ENCODE assay signal across 17 mouse cellular contexts in the genomic region with DNA sequence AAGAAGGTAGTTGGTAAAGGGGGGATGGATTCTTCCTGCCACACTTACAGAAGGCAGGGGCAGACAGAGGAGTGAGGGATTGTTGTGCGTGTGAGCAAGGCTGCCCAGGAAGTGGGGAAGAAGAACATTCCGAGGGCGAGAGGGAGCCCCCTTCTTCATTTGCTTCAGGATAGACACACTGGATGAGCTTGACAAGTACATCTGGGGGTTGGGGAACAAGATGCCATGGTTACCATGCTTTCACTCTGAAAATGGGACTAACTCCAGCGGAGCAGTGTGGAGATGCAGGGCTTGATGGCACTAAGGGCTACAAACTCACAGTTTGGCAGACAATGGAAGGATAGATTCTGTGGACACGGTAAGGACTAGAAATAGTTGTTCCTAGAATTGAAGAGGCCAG. TPM values are rescaled to one million over a fixed set of nuclear protein-coding genes. Genes with fewer than 3 reads are reported as not detected.
DNase-seq lines count a peak whose midpoint lies in the region; ATAC-seq lines count a peak whose summit lies in the region.
"Had no signal": no experiment of that assay in that cellular context is flagged by ENCODE, and none has a peak within 500 bp of the region (broad histone marks: within the 10 kb centered on the region; RNA-seq: fewer than 3 reads in every experiment).

No protein-coding gene starts in this region.

- ATAC-seq in forebrain, embryonic 15.5 days (replicated peaks): no peak
- no peak for ATAC-seq in forebrain, embryonic 11.5 days (replicated peaks; ENCODE audit: low FRiP score)
- ATAC-seq in midbrain, embryonic 12.5 days (ENCODE audit: low FRiP score, low read depth): no peak
- no peak for ATAC-seq in hindbrain, embryonic 15.5 days (ENCODE audit: low FRiP score, low read depth)
- ATAC-seq in neural tube, embryonic 14.5 days (ENCODE audit: low read depth): no peak
- ATAC-seq: inflammation-experienced regulatory T-cells, adult 6 months had no signal

- H3K36me3 ChIP-seq in forebrain, embryonic 15.5 days: no peaks in the 10 kb centered on the region
- no peaks in the 10 kb centered on the region for H3K36me3 ChIP-seq in forebrain, embryonic 11.5 days (ENCODE audit: control insufficient read depth, insufficient read depth, low read length)
- H3K36me3 ChIP-seq in midbrain, embryonic 12.5 days: no peaks in the 10 kb centered on the region
- peaks cover 2% of the 10 kb centered on the region; the same call in 1 of the 2 replicates for H3K36me3 ChIP-seq in midbrain, embryonic 10.5 days
- H3K36me3 ChIP-seq in hindbrain, embryonic 15.5 days: no peaks in the 10 kb centered on the region
- H3K36me3 ChIP-seq in neural tube, embryonic 14.5 days (ENCODE audit: control insufficient read depth, insufficient read depth, low read length): no peaks in the 10 kb centered on the region

- no peak for DNase-seq in forebrain, embryonic 11.5 days (ENCODE audit: low spot score)
- no peak for DNase-seq in midbrain, embryonic 10.5 days (ENCODE audit: low spot score)
- DNase-seq in liver: no peak
- DNase-seq in thymus, postnatal 10 days (ENCODE audit: low spot score in 2 of 2): no peak
- DNase-seq: adrenal gland, adult 2 months; cerebellum, adult 18-20 months; gastrocnemius, postnatal 25 days; kidney, adult 9 months; kidney, postnatal 36 days; left cerebral cortex, postnatal 4 days; liver, embryonic 13.5 days; right cerebral cortex, postnatal 14 days had no signal

- H3K9ac ChIP-seq in forebrain, embryonic 15.5 days (replicated peaks): no peak overlapping the region; the same call in 1 of the 2 replicates
- H3K9ac ChIP-seq in forebrain, embryonic 11.5 days (ENCODE audit: low read length): no peak overlapping the region
- no peak overlapping the region for H3K9ac ChIP-seq in midbrain, embryonic 12.5 days (replicated peaks)
- 0 out of 2 replicates have a peak overlapping the region, but pooled peaks have one; percentile 29 for H3K9ac ChIP-seq in hindbrain, embryonic 15.5 days
- H3K9ac ChIP-seq in neural tube, embryonic 14.5 days (replicated peaks; ENCODE audit: low read depth, low read length): no peak overlapping the region
- H3K9ac ChIP-seq: liver, embryonic 13.5 days had no signal

- peak overlapping the region; percentile 30 for H3K4me2 ChIP-seq in forebrain, embryonic 15.5 days (replicated peaks)
- H3K4me2 ChIP-seq in forebrain, embryonic 11.5 days (ENCODE audit: low read depth, low read length, severe bottlenecking): no peak overlapping the region
- peak overlapping the region; percentile 35; the same call in 1 of the 2 replicates for H3K4me2 ChIP-seq in midbrain, embryonic 12.5 days (replicated peaks)
- H3K4me2 ChIP-seq in hindbrain, embryonic 15.5 days: peak overlapping the region; percentile 57
- peak overlapping the region; percentile 44 for H3K4me2 ChIP-seq in neural tube, embryonic 14.5 days (ENCODE audit: low read depth, low read length)
- H3K4me2 ChIP-seq: liver, embryonic 13.5 days had no signal

- H3K9me3 ChIP-seq in forebrain, embryonic 15.5 days: no peaks in the 10 kb centered on the region
- H3K9me3 ChIP-seq in forebrain, embryonic 11.5 days (ENCODE audit: control insufficient read depth, low read length): no peaks in the 10 kb centered on the region
- no peaks in the 10 kb centered on the region for H3K9me3 ChIP-seq in midbrain, embryonic 12.5 days
- H3K9me3 ChIP-seq in midbrain, embryonic 10.5 days (replicated peaks): no peaks in the 10 kb centered on the region
- no peaks in the 10 kb centered on the region for H3K9me3 ChIP-seq in hindbrain, embryonic 15.5 days
- no peaks in the 10 kb centered on the region for H3K9me3 ChIP-seq in neural tube, embryonic 14.5 days (ENCODE audit: control insufficient read depth, low read length)
- H3K9me3 ChIP-seq: liver, embryonic 13.5 days had no signal

- H3K27me3 ChIP-seq in forebrain, embryonic 15.5 days: no peaks in the 10 kb centered on the region
- H3K27me3 ChIP-seq in forebrain, embryonic 11.5 days (ENCODE audit: control insufficient read depth, insufficient read depth, low read length): no peaks in the 10 kb centered on the region
- H3K27me3 ChIP-seq in midbrain, embryonic 12.5 days: no peaks in the 10 kb centered on the region
- H3K27me3 ChIP-seq in midbrain, embryonic 10.5 days (ENCODE audit: low read depth, poor library complexity, severe bottlenecking): no peaks in the 10 kb centered on the region
- H3K27me3 ChIP-seq in hindbrain, embryonic 15.5 days: no peaks in the 10 kb centered on the region
- H3K27me3 ChIP-seq in neural tube, embryonic 14.5 days (ENCODE audit: control insufficient read depth, insufficient read depth, low read length): no peaks in the 10 kb centered on the region
- H3K27me3 ChIP-seq: liver, embryonic 13.5 days had no signal

- H3K27ac ChIP-seq in forebrain, embryonic 15.5 days (replicated peaks): no peak overlapping the region
- H3K27ac ChIP-seq in forebrain, embryonic 11.5 days (ENCODE audit: low read depth, low read length): no peak overlapping the region
- H3K27ac ChIP-seq in midbrain, embryonic 12.5 days (replicated peaks): no peak overlapping the region
- no peak overlapping the region for H3K27ac ChIP-seq in midbrain, embryonic 10.5 days (replicated peaks)
- peak overlapping the region; percentile 80; the same call in 1 of the 2 replicates for H3K27ac ChIP-seq in hindbrain, embryonic 15.5 days (replicated peaks)
- H3K27ac ChIP-seq in neural tube, embryonic 14.5 days (ENCODE audit: low read depth, low read length): no peak overlapping the region
- H3K27ac ChIP-seq: liver, embryonic 13.5 days had no signal

- H3K4me1 ChIP-seq in forebrain, embryonic 15.5 days: peaks cover 43% of the 10 kb centered on the region
- H3K4me1 ChIP-seq in forebrain, embryonic 11.5 days (replicated peaks; ENCODE audit: control insufficient read depth, insufficient read depth, low read length): no peaks in the 10 kb centered on the region
- peaks cover 19% of the 10 kb centered on the region for H3K4me1 ChIP-seq in midbrain, embryonic 12.5 days
- H3K4me1 ChIP-seq in midbrain, embryonic 10.5 days: peaks cover 40% of the 10 kb centered on the region
- peaks cover 69% of the 10 kb centered on the region for H3K4me1 ChIP-seq in hindbrain, embryonic 15.5 days (replicated peaks)
- H3K4me1 ChIP-seq in neural tube, embryonic 14.5 days (ENCODE audit: control insufficient read depth, insufficient read depth, low read length): peaks cover 21% of the 10 kb centered on the region

- 87% methylated on average over 5 of the region's 5 CpGs for WGBS in forebrain, embryonic 15.5 days
- WGBS in forebrain, embryonic 11.5 days: 78% methylated on average over 5 of the region's 5 CpGs
- 86% methylated on average over 5 of the region's 5 CpGs for WGBS in midbrain, embryonic 12.5 days
- WGBS in midbrain, embryonic 10.5 days: 81% methylated on average over 5 of the region's 5 CpGs
- 58% methylated on average over 5 of the region's 5 CpGs for WGBS in hindbrain, embryonic 15.5 days
- 78% methylated on average over 5 of the region's 5 CpGs for WGBS in neural tube, embryonic 14.5 days

- H3K4me3 ChIP-seq in forebrain, embryonic 15.5 days: peak overlapping the region; percentile 33; the same call in 1 of the 2 replicates
- no peak overlapping the region for H3K4me3 ChIP-seq in forebrain, embryonic 11.5 days (ENCODE audit: low read depth, low read length)
- no peak overlapping the region for H3K4me3 ChIP-seq in midbrain, embryonic 12.5 days
- H3K4me3 ChIP-seq in midbrain, embryonic 10.5 days: no peak overlapping the region
- peak overlapping the region; percentile 44 for H3K4me3 ChIP-seq in hindbrain, embryonic 15.5 days
- peak overlapping the region; percentile 3; the same call in 1 of the 2 replicates for H3K4me3 ChIP-seq in neural tube, embryonic 14.5 days (ENCODE audit: low read depth, low read length)
- H3K4me3 ChIP-seq: liver, embryonic 13.5 days had no signal

RNA-seq across cellular contexts. Expression of a gene that starts 5.3 kb away (rescaled TPM):
- polyA plus RNA-seq in forebrain, embryonic 15.5 days (2015; fragmentation: Nextera tagmentation; extraction: Ambion mirVana): 143 and 147 TPM in 2 replicates
- polyA plus RNA-seq in forebrain, embryonic 11.5 days (2014; fragmentation: Nextera tagmentation; extraction: Ambion mirVana): 99.6 and 104 TPM in 2 replicates
- polyA plus RNA-seq in midbrain, embryonic 12.5 days (2016; fragmentation: Nextera tagmentation; extraction: Ambion mirVana): 148 and 156 TPM in 2 replicates
- 105 and 128 TPM in 2 replicates for polyA plus RNA-seq in midbrain, embryonic 10.5 days (2016; fragmentation: Nextera tagmentation; extraction: Ambion mirVana)
- polyA plus RNA-seq in hindbrain, embryonic 15.5 days (2015; fragmentation: Nextera tagmentation; extraction: Ambion mirVana): 148 and 160 TPM in 2 replicates
- polyA plus RNA-seq in neural tube, embryonic 14.5 days (2014; fragmentation: Nextera tagmentation; extraction: Ambion mirVana): 122 and 147 TPM in 2 replicates

RNA-seq across cellular contexts. Expression of a gene that starts 14.9 kb away (rescaled TPM):
- polyA plus RNA-seq in forebrain, embryonic 15.5 days (2015; fragmentation: Nextera tagmentation; extraction: Ambion mirVana): 5.2 and 6.9 TPM in 2 replicates
- polyA plus RNA-seq in forebrain, embryonic 11.5 days (2014; fragmentation: Nextera tagmentation; extraction: Ambion mirVana): 1.2 and 1.9 TPM in 2 replicates
- polyA plus RNA-seq in midbrain, embryonic 12.5 days (2016; fragmentation: Nextera tagmentation; extraction: Ambion mirVana): 2.6 and 2.7 TPM in 2 replicates
- 1.9 and 2.0 TPM in 2 replicates for polyA plus RNA-seq in midbrain, embryonic 10.5 days (2016; fragmentation: Nextera tagmentation; extraction: Ambion mirVana)
- polyA plus RNA-seq in hindbrain, embryonic 15.5 days (2015; fragmentation: Nextera tagmentation; extraction: Ambion mirVana): 9.7 and 9.8 TPM in 2 replicates
- polyA plus RNA-seq in neural tube, embryonic 14.5 days (2014; fragmentation: Nextera tagmentation; extraction: Ambion mirVana): 4.2 and 7.8 TPM in 2 replicates
- polyA plus RNA-seq: inflammation-experienced regulatory T-cells, adult 6 months had no signal

RNA-seq across cellular contexts. Expression of a gene that starts 14.9 kb away (rescaled TPM):
- 18.3 and 18.6 TPM in 2 replicates for polyA plus RNA-seq in forebrain, embryonic 15.5 days (2015; fragmentation: Nextera tagmentation; extraction: Ambion mirVana)
- polyA plus RNA-seq in forebrain, embryonic 11.5 days (2014; fragmentation: Nextera tagmentation; extraction: Ambion mirVana): 12.6 and 15.6 TPM in 2 replicates
- polyA plus RNA-seq in midbrain, embryonic 12.5 days (2016; fragmentation: Nextera tagmentation; extraction: Ambion mirVana): 11.2 and 13.3 TPM in 2 replicates
- polyA plus RNA-seq in midbrain, embryonic 10.5 days (2016; fragmentation: Nextera tagmentation; extraction: Ambion mirVana): 13.0 and 14.6 TPM in 2 replicates
- polyA plus RNA-seq in hindbrain, embryonic 15.5 days (2015; fragmentation: Nextera tagmentation; extraction: Ambion mirVana): 17.8 and 19.3 TPM in 2 replicates
- 18.2 and 25.7 TPM in 2 replicates for polyA plus RNA-seq in neural tube, embryonic 14.5 days (2014; fragmentation: Nextera tagmentation; extraction: Ambion mirVana)

RNA-seq across cellular contexts. Expression of a gene that starts 35.8 kb away (rescaled TPM):
- 6.1 and 7.0 TPM in 2 replicates for polyA plus RNA-seq in forebrain, embryonic 15.5 days (2015; fragmentation: Nextera tagmentation; extraction: Ambion mirVana)
- polyA plus RNA-seq in forebrain, embryonic 11.5 days (2014; fragmentation: Nextera tagmentation; extraction: Ambion mirVana): 17.8 and 23.0 TPM in 2 replicates
- 31.9 and 39.5 TPM in 2 replicates for polyA plus RNA-seq in midbrain, embryonic 12.5 days (2016; fragmentation: Nextera tagmentation; extraction: Ambion mirVana)
- polyA plus RNA-seq in midbrain, embryonic 10.5 days (2016; fragmentation: Nextera tagmentation; extraction: Ambion mirVana): 35.3 and 39.7 TPM in 2 replicates
- 14.9 and 17.8 TPM in 2 replicates for polyA plus RNA-seq in hindbrain, embryonic 15.5 days (2015; fragmentation: Nextera tagmentation; extraction: Ambion mirVana)
- 6.3 and 8.8 TPM in 2 replicates for polyA plus RNA-seq in neural tube, embryonic 14.5 days (2014; fragmentation: Nextera tagmentation; extraction: Ambion mirVana)

RNA-seq across cellular contexts. Expression of a gene that starts 45.8 kb away (rescaled TPM):
- polyA plus RNA-seq in forebrain, embryonic 15.5 days (2015; fragmentation: Nextera tagmentation; extraction: Ambion mirVana): 15.6 and 16.5 TPM in 2 replicates
- polyA plus RNA-seq in forebrain, embryonic 11.5 days (2014; fragmentation: Nextera tagmentation; extraction: Ambion mirVana): 20.0 and 27.7 TPM in 2 replicates
- polyA plus RNA-seq in midbrain, embryonic 12.5 days (2016; fragmentation: Nextera tagmentation; extraction: Ambion mirVana): 18.4 and 19.4 TPM in 2 replicates
- 18.2 and 18.7 TPM in 2 replicates for polyA plus RNA-seq in midbrain, embryonic 10.5 days (2016; fragmentation: Nextera tagmentation; extraction: Ambion mirVana)
- 13.8 and 16.3 TPM in 2 replicates for polyA plus RNA-seq in hindbrain, embryonic 15.5 days (2015; fragmentation: Nextera tagmentation; extraction: Ambion mirVana)
- polyA plus RNA-seq in neural tube, embryonic 14.5 days (2014; fragmentation: Nextera tagmentation; extraction: Ambion mirVana): 13.5 and 14.3 TPM in 2 replicates

Comparison
In these comparisons a context has a peak if more than half of its experiments do, and no peak if none do; other contexts are left out.
1. H3K4me3 ChIP-seq: peak in forebrain, embryonic 15.5 days (single experiment), hindbrain, embryonic 15.5 days (single experiment) and neural tube, embryonic 14.5 days (single experiment); none in forebrain, embryonic 11.5 days (single experiment), midbrain, embryonic 12.5 days (single experiment) and midbrain, embryonic 10.5 days (single experiment).